Mouse (Mus musculus) bone marrow, adult 2 months (tissue): Measurements from ENCODE around the gene Scaf4. TPM values are rescaled to one million over a fixed set of nuclear protein-coding genes. Genes with fewer than 3 reads are reported as not detected.

Source experiments
- H3K27ac ChIP-seq: fragments of 200-500 bp; 2 replicates; pipeline ENCODE4 v1.5.1; 2012; ENCODE audit warnings: low read depth, mild to moderate bottlenecking, control low read depth, inconsistent platforms, low read length; ENCODE audit not compliant: control insufficient read depth, poor library complexity, insufficient read depth
- H3K4me1 ChIP-seq: fragments of 200-500 bp; 2 replicates; pipeline ENCODE4 v1.6.1; 2011; ENCODE audit warnings: low read length; ENCODE audit not compliant: control insufficient read depth, insufficient read depth
- H3K4me3 ChIP-seq: fragments of 200-500 bp; replicated peaks from 2 replicates; pipeline ENCODE3; 2011; ENCODE audit warnings: mild to moderate bottlenecking, low read depth, low read length, control low read depth; ENCODE audit not compliant: control insufficient read depth
- CTCF ChIP-seq: fragments of 200-500 bp; IDR thresholded peaks from 2 replicates; pipeline ENCODE4 v1.5.1; 2011; ENCODE audit warnings: low read length, control low read depth; ENCODE audit not compliant: control insufficient read depth, insufficient read depth
- POLR2A ChIP-seq: fragments of 200-500 bp; IDR thresholded peaks from 2 replicates; pipeline ENCODE4 v1.6.1; 2011; ENCODE audit warnings: low read depth, mild to moderate bottlenecking, control low read depth, low read length, borderline replicate concordance; ENCODE audit not compliant: control insufficient read depth
- WGBS: fragments of 180-500 bp; shearing (Covaris S2); methylation state at CpG from one replicate; pipeline ENCODE4 v1.1.7; 2018; 5-methylcytosine and 5-hydroxymethylcytosine counted together
- polyA plus RNA-seq: library from polyadenylated mRNA; stranded (reverse); fragments of >200 nt; gene quantifications from 2 replicates; pipeline ENCODE4 v1.2.4, GENCODE M21; 2011; ENCODE audit warnings: low replicate concordance; ENCODE audit not compliant: missing spikeins, insufficient read depth, insufficient read length

Scaf4 gene
- polyA plus RNA-seq, 1 experiment, result 27.2 TPM

DNA sequence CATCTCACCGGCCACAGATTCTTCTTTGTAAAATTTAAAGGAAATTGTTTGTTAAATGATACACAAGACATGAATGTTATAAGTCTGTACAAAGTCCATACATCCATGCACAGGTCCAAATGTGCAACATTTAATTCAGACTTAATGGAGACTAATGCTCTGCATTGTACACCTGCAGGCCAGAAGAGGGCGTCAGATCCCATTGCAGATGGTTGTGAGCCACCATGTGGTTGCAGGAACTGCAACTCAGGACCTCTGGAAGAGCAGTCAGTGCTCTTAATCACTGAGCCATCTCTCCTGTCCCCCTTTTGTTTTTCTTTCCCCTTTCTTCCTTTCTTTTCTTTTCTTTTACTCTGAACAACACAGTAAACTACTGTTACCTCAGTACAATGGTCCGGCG lies 33.5 kb upstream of the Scaf4 start:
- TF ChIP-seq CTCF, result no peak
- no peak for TF ChIP-seq POLR2A
- Histone ChIP-seq H3K4me1 (no peaks in the 10 kb centered on the region; the same call in 1 of the 2 replicates), H3K4me3 (no peak overlapping the region), H3K27ac (no peak overlapping the region)
- 75% methylated on average over 4 of the region's 4 CpGs for WGBS

GRCm38 (mm10) chr16:90315881-90316280 lies 31.6 kb upstream of the Scaf4 start:
- WGBS, result 40% methylated on average over 4 of the region's 4 CpGs
- Histone ChIP-seq H3K27ac (no peak overlapping the region), H3K4me3 (no peak overlapping the region), H3K4me1 (no peaks in the 10 kb centered on the region; the same call in 1 of the 2 replicates)
- TF ChIP-seq POLR2A, result no peak

GRCm38 (mm10) chr16:90312449-90313082 lies 28.3 kb upstream of the Scaf4 start:
- H3K4me1 ChIP-seq, result no peaks in the 10 kb centered on the region; the same call in 1 of the 2 replicates
- WGBS, result 64% methylated on average over 13 of the region's 13 CpGs
- TF ChIP-seq CTCF (no peak), POLR2A (no peak)

GRCm38 (mm10) chr16:90310488-90311135 lies 26.3 kb upstream of the Scaf4 start:
- H3K27ac ChIP-seq, result no peak overlapping the region
- no peak overlapping the region for H3K4me3 ChIP-seq
- no peaks in the 10 kb centered on the region; the same call in 1 of the 2 replicates for H3K4me1 ChIP-seq
- WGBS, result 30% methylated on average over 11 of the region's 11 CpGs
- TF ChIP-seq CTCF, result no peak
- no peak for TF ChIP-seq POLR2A

More at GRCm38 (mm10) chr16:90312449-90313082, 28.3 kb upstream of the Scaf4 start:
- Histone ChIP-seq H3K27ac (no peak overlapping the region), H3K4me3 (no peak overlapping the region)

DNA sequence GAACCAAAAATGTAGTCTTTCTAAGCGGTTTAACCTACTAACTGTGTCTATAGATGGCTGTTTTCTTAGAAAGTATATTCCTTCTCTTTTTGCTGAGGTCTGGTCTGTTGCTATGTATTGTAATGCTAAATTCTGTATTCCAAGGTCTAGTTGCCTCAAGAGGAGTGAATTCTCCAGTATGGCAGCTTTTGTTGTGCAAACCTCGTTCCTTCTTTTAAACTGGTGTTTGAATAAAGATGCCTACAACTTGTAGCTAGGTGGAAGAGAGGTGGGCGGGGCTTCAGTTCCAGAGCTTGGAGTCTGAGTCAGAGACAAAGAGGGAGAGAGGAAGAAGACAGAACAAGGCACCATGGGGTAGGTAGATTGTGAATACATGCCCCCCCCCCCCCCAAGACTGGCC lies 25.5 kb upstream of the Scaf4 start:
- Histone ChIP-seq H3K4me3 (no peak overlapping the region), H3K27ac (no peak overlapping the region), H3K4me1 (no peaks in the 10 kb centered on the region; the same call in 1 of the 2 replicates)
- 62% methylated on average over 3 of the region's 3 CpGs for WGBS
- TF ChIP-seq POLR2A, result no peak
- no peak for TF ChIP-seq CTCF

GRCm38 (mm10) chr16:90303988-90304299 lies 19.6 kb upstream of the Scaf4 start:
- H3K4me1 ChIP-seq, result no peaks in the 10 kb centered on the region; the same call in 1 of the 2 replicates
- H3K4me3 ChIP-seq, result no peak overlapping the region
- WGBS, result 81% methylated on average over 2 of the region's 2 CpGs
- H3K27ac ChIP-seq, result no peak overlapping the region
- TF ChIP-seq POLR2A (no peak), CTCF (no peak)

- Histone ChIP-seq H3K27ac (no peak overlapping the region), H3K4me1 (no peaks in the 10 kb centered on the region; the same call in 1 of the 2 replicates), H3K4me3 (no peak overlapping the region)
- TF ChIP-seq POLR2A (no peak), CTCF (no peak)
- 65% methylated on average over 9 of the region's 9 CpGs for WGBS
Observed at GRCm38 (mm10) chr16:90303286-90303987, 19.1 kb upstream of the Scaf4 start.

GRCm38 (mm10) chr16:90301706-90302105 lies 17.4 kb upstream of the Scaf4 start:
- WGBS, result 80% methylated on average over 10 of the region's 10 CpGs
- H3K4me3 ChIP-seq, result no peak overlapping the region
- TF ChIP-seq POLR2A (no peak), CTCF (no peak)

GRCm38 (mm10) chr16:90300896-90301295 lies 16.6 kb upstream of the Scaf4 start:
- Histone ChIP-seq H3K4me3 (no peak overlapping the region), H3K27ac (no peak overlapping the region), H3K4me1 (no peaks in the 10 kb centered on the region; the same call in 1 of the 2 replicates)
- 22% methylated on average over 11 of the region's 11 CpGs for WGBS
- TF ChIP-seq POLR2A, result no peak

More at GRCm38 (mm10) chr16:90301706-90302105, 17.4 kb upstream of the Scaf4 start:
- no peak overlapping the region for H3K27ac ChIP-seq
- no peaks in the 10 kb centered on the region; the same call in 1 of the 2 replicates for H3K4me1 ChIP-seq
